Mouse (Mus musculus) forebrain, embryonic 14.5 days (tissue): Measurements from ENCODE around the gene Zfp839. TPM values are rescaled to one million over a fixed set of nuclear protein-coding genes. Genes with fewer than 3 reads are reported as not detected.
A peak's percentile ranks its signal among the peaks of the same experiment; 100 is the strongest.

Source experiments
- ATAC-seq: fragments of 200-750 bp; cut with Nextera tagmentation; 2 replicates; pipeline ENCODE4 v1.8.0; 2017; ENCODE audit warnings: mild to moderate bottlenecking, moderate library complexity
- DNase-seq: peaks from one replicate; pipeline ENCODE4 v3.0.0-alpha.2; 2015; ENCODE audit warnings: low spot score
- H3K27ac ChIP-seq: fragments of 300-500 bp; sonication (generic); 2 replicates; pipeline ENCODE4 v1.5.1; 2014; ENCODE audit warnings: low read depth, mild to moderate bottlenecking, control low read depth, low read length, moderate library complexity
- H3K27me3 ChIP-seq: fragments of 300-500 bp; sonication (generic); replicated peaks from 2 replicates; pipeline ENCODE4 v1.6.1; 2014; ENCODE audit warnings: low read length, control low read depth, mixed read lengths; ENCODE audit not compliant: control insufficient read depth, insufficient read depth
- H3K36me3 ChIP-seq: fragments of 300-500 bp; sonication (generic); 2 replicates; pipeline ENCODE4 v1.6.1; 2014; ENCODE audit warnings: low read length, control low read depth; ENCODE audit not compliant: control insufficient read depth, insufficient read depth
- H3K4me1 ChIP-seq: fragments of 300-500 bp; sonication (generic); 2 replicates; pipeline ENCODE4 v1.6.1; 2014; ENCODE audit warnings: antibody characterized with exemption, low read length, control low read depth; ENCODE audit not compliant: control insufficient read depth, insufficient read depth
- H3K4me2 ChIP-seq: fragments of 300-500 bp; sonication (generic); 2 replicates; pipeline ENCODE4 v1.6.1; 2014; ENCODE audit warnings: mild to moderate bottlenecking, control low read depth, low read length
- H3K4me3 ChIP-seq: fragments of 300-500 bp; sonication (generic); 2 replicates; pipeline ENCODE4 v1.5.1; 2014; ENCODE audit warnings: low read depth, low read length, control low read depth
- H3K9ac ChIP-seq: fragments of 300-500 bp; sonication (generic); 2 replicates; pipeline ENCODE4 v1.6.1; 2014; ENCODE audit warnings: mild to moderate bottlenecking, low read length, control low read depth, moderate library complexity
- H3K9me3 ChIP-seq: fragments of 300-500 bp; sonication (generic); replicated peaks from 2 replicates; pipeline ENCODE4 v1.6.1; 2016; ENCODE audit warnings: low read length, control low read depth, mixed read lengths; ENCODE audit not compliant: control insufficient read depth
- WGBS: fragments of 180-500 bp; shearing (Covaris S2); extraction: QIAGEN DNeasy Blood & Tissue Kit; methylation state at CpG from one replicate; pipeline ENCODE4 v1.1.7; 2014; 5-methylcytosine and 5-hydroxymethylcytosine counted together
- polyA plus RNA-seq: library from polyadenylated mRNA; unstranded; fragments of >200 nt; fragmentation: Nextera tagmentation; extraction: Ambion mirVana; gene quantifications from 2 replicates; pipeline ENCODE4 v1.2.1, GENCODE M21; 2014

Gene Zfp839
- polyA plus RNA-seq, 1 experiment from 2014 or later: 0.81 TPM

DNA sequence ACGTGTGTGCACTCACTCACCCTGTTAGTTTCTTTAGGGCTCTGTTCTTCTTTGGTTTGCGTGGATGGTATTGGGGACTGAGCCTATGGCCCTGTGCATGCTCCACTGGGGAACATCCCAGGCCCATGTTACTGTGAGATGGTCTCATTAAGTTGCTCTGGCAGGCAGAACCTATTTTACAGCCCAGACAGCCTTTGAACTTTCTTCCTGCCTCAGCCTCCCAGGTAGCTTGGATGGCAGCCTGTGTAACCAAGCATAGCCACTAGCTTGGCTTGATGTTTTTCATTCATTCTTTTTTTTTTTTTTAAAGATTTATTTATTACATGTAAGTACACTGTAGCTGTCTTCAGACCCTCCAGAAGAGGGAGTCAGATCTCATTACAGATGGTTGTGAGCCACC lies 35.2 kb downstream of the Zfp839 start:
- Histone ChIP-seq H3K4me3 (no peak overlapping the region), H3K9me3 (no peaks in the 10 kb centered on the region), H3K9ac (no peak overlapping the region), H3K4me2 (no peak overlapping the region), H3K27me3 (no peaks in the 10 kb centered on the region), H3K27ac (no peak overlapping the region), H3K4me1 (peaks cover 15% of the 10 kb centered on the region), H3K36me3 (peaks cover 24% of the 10 kb centered on the region)
- ATAC-seq: no peak
- no peak for DNase-seq
- 92% methylated on average over 2 of the region's 2 CpGs for WGBS

DNA sequence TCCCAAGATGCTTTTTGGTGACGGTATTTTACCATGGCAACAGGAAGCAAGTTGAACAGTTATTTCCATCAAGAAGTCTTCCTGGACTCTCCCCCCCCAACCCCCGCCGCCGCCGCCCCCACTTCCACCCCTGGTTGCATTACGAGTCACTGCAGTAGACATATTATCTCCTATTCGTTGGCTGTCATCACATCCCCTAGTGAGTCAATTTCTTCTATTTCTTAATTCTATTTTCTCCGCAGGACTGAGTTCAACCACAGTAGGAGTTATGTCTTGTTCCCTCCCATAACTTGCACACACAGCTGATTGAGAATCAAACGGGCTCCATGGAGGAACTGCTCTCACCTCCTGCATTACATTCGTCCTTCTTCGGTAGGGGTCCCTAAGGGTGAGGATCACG lies 38.1 kb downstream of the Zfp839 start:
- DNase-seq (no peak), ATAC-seq (no peak)
- Histone ChIP-seq H3K9ac (peak overlapping the region; percentile 88), H3K4me2 (peak overlapping the region; percentile 91), H3K9me3 (no peaks in the 10 kb centered on the region), H3K4me1 (peaks cover 16% of the 10 kb centered on the region), H3K4me3 (peak overlapping the region; percentile 70), H3K36me3 (peaks cover 6% of the 10 kb centered on the region; the same call in 1 of the 2 replicates), H3K27me3 (no peaks in the 10 kb centered on the region), H3K27ac (no peak overlapping the region)
- WGBS: 46% methylated on average over 12 of the region's 12 CpGs

DNA sequence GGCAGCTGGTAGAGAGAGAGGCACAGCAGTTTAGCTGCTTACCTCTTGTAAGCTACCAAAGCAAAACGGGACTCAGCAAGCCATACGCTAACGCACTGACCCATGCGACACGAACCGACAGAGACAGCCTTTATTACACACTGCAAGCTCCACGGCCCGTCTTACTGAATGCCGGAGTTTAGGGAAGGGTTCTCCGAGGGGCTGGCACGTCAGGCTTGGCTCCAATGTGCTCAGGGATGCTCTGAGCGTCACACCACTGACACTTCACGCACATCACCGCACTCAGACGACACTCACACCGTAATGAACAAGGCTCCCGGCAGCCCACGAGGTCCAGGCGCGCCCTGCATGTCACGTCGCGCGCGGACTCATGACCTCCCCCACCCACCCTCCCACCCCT lies 38.6 kb downstream of the Zfp839 start:
- Histone ChIP-seq H3K9ac (peak overlapping the region; percentile 88), H3K4me2 (peak overlapping the region; percentile 91), H3K36me3 (peaks cover 3% of the 10 kb centered on the region; the same call in 1 of the 2 replicates), H3K27me3 (no peaks in the 10 kb centered on the region), H3K27ac (no peak overlapping the region), H3K4me3 (peak overlapping the region; percentile 70), H3K4me1 (peaks cover 16% of the 10 kb centered on the region), H3K9me3 (no peaks in the 10 kb centered on the region)
- 1% methylated on average over 25 of the region's 25 CpGs for WGBS
- ATAC-seq (no peak; the same call in none of the 2 replicates), DNase-seq (no peak)

DNA sequence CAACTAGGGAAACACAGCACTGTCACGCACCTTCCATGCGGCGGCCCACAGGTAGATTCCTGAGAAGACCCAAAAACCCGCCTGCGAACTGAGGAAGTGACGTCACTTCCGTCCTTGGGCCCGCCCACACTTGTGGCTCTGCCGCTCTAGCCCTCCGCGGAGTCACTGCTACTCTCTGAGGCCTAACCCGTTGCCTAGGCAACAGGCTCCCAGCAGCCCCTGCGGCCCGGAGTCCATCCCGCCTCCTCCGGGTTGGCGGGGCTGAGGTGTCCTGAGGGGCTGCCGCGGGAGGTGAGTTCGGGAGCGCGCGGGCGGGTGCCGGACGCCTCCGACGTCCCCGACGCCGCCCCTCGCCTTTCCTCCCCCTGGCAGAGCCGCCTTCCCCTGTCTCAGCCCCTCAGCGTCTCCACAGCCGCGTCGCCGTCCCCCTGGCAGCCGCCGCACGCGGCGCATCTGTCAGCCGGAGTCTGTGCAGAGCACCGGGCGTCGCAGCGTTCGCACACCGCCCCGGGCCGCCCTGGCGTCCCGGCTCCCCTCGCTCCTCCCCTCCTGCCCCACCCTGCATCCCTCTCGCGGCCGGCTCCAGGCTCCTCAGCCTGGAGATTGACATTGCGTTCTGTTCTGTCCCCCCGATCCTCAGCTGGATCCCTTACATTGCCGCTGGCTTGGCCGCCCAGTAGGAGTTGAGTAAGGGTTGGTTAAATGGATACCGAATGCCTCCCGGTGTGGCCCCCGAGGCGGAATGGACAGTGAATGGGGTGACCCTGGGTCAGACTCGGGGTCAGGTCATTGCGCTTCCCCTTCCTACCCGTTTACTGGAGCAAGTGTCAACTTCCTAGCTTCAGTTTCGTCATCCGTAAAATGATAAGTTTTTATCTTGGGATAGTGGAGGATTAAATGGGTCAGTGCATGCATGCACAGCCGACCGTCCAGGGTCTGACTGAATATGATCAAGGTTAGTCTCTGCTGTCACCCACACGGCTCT lies 39.3 kb downstream of the Zfp839 start, which contains the start of the genes Cinp and Tecpr2:
TSS of gene Cinp (minus strand) at position 110 of the 985 bp plus-strand sequence.
TSS of gene Tecpr2 (plus strand) at position 229 of the 985 bp plus-strand sequence.
- H3K9me3 ChIP-seq: no peaks in the 10 kb centered on the region
- no peaks in the 10 kb centered on the region for H3K27me3 ChIP-seq
- H3K4me2 ChIP-seq: peak within 1 kb of the TSS; percentile 94
- under 1% methylated on average over 65 of the region's 74 CpGs for WGBS
- H3K4me1 ChIP-seq: peaks cover 16% of the 10 kb centered on the region
- DNase-seq (peak; percentile 100), ATAC-seq (peak; percentile 100)
- H3K27ac ChIP-seq: peak within 1 kb of the TSS; percentile 89
- H3K36me3 ChIP-seq: no peaks in the 10 kb centered on the region
- H3K9ac ChIP-seq: peak within 1 kb of the TSS; percentile 88
- H3K4me3 ChIP-seq: peak within 1 kb of the TSS; percentile 70

DNA sequence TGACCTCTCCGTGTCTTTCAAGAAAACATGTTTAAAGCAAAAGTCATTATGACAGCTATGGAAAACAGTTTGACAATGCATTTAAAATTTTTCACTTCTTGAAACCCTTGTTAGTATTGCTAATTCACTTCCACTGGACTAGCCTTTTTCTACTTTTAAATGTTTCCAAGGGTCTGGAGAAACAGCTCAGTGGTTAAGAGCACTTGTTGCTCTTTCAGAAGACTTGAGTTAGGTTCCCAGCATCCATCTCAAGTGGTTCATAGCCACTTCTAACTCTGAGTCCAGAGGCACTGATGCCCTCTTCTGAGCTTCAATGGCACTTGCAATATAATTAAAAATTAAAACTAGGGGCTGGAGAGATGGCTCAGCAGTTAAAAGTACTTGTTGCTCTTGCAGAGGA lies 41.8 kb downstream of the Zfp839 start:
- H3K4me1 ChIP-seq: peaks cover 16% of the 10 kb centered on the region
- 89% methylated on average over 1 of the region's 1 CpGs for WGBS

DNA sequence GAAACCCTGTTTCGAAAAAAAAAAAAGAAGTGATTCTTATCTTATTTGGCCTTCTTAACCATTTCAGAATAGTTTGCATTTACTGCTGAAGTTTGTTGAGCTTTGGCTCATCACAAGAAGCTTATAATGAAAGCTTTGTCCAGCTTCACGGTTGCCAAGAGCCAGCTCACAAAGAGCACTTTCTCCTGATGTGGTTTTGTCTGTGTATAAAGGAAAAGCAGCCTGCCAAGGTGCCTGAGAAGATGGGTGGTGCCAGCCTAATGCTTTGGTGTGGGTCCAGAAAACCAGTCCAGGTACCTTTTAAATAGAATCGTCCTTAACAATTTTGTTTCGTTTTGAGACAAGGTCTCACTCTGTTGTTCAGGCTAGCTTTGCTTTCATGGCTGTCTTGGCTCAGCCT lies 52.1 kb downstream of the Zfp839 start:
- ATAC-seq (no peak), DNase-seq (peak; percentile 1)
- Histone ChIP-seq H3K27me3 (no peaks in the 10 kb centered on the region), H3K4me3 (no peak overlapping the region), H3K9me3 (no peaks in the 10 kb centered on the region), H3K4me1 (no peaks in the 10 kb centered on the region), H3K9ac (no peak overlapping the region), H3K36me3 (peaks cover 7% of the 10 kb centered on the region; the same call in 1 of the 2 replicates), H3K4me2 (no peak overlapping the region), H3K27ac (no peak overlapping the region)
- 73% methylated on average over 4 of the region's 4 CpGs for WGBS

More for the DNA sequence above, 41.8 kb downstream of the Zfp839 start:
- DNase-seq: no peak
- Histone ChIP-seq H3K27me3 (no peaks in the 10 kb centered on the region), H3K4me3 (no peak overlapping the region), H3K27ac (no peak overlapping the region), H3K4me2 (no peak overlapping the region), H3K9ac (no peak overlapping the region), H3K9me3 (no peaks in the 10 kb centered on the region), H3K36me3 (0 out of 2 replicates have a peak, but pooled peaks cover 6% of the 10 kb centered on the region)
- ATAC-seq: no peak

DNA sequence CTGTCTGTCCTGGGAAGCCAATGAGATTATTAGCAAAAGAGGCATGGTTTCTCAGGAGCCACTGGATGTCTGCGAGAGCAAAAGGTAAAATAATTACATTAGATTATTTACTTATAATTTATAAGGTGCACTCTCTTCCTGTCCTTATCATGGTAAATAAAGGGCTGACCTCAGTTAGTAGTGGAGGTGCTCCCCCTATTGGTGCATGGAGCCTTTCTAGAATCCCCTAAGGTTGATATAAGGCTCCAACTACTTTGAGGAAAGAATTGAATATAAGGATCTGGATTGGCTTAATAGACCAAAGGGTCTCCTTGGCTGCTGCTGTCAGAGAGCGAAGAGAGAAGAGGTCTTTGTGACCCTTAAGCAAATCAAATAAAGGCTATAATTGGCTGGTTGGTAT lies 53.5 kb downstream of the Zfp839 start:
- Histone ChIP-seq H3K9me3 (no peaks in the 10 kb centered on the region), H3K4me1 (no peaks in the 10 kb centered on the region), H3K27me3 (no peaks in the 10 kb centered on the region), H3K36me3 (peaks cover 7% of the 10 kb centered on the region; the same call in 1 of the 2 replicates), H3K27ac (no peak overlapping the region), H3K9ac (no peak overlapping the region), H3K4me3 (no peak overlapping the region), H3K4me2 (no peak overlapping the region)
- ATAC-seq: no peak
- no peak for DNase-seq
- 92% methylated on average over 2 of the region's 2 CpGs for WGBS

DNA sequence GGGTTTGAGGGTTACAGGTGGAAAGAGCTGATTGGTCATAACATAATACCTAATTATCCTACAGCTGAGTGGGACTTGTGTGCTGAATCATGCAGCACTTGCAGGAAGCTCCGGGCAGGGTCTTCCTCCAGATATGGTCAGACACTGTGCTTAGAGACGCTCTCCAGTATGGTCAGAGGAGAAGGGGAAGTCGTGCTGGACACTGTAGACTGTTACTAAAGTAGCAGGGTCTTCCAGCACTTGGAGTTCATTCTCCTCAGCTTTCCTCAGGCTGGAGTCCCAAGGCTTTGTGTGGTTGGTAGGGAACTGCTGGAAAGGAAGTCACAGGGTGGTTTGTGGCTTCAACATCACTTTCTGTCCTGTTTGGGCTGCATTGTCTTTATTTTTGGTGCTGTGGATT lies 57.8 kb downstream of the Zfp839 start:
- ATAC-seq: no peak
- H3K4me1 ChIP-seq: no peaks in the 10 kb centered on the region
- WGBS: 89% methylated on average over 3 of the region's 3 CpGs
- no peaks in the 10 kb centered on the region for H3K9me3 ChIP-seq
- H3K36me3 ChIP-seq: no peaks in the 10 kb centered on the region
- H3K27me3 ChIP-seq: no peaks in the 10 kb centered on the region
- no peak overlapping the region for H3K4me2 ChIP-seq
- no peak for DNase-seq
- no peak overlapping the region for H3K27ac ChIP-seq
- H3K4me3 ChIP-seq: no peak overlapping the region
- H3K9ac ChIP-seq: no peak overlapping the region

DNA sequence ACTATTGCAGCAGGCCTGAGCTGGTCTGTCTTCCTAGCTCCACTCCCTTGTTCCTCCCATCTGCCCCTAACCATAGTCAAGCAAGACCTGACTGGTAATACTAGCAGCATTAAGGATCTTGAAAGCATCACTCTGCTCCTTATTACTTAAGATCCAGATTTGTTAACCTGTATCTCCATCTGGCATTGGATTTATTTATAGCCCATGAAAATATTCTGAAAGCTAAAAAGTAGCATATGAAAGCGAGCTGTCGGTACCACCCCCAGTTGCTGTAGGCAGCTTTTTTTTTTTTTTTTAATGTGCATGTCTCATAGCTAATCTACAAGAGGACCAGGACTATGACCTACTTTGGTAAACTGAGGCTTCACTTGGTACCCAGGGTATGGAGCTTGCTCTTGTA lies 59.9 kb downstream of the Zfp839 start:
- 0 out of 2 replicates have a peak, but pooled peaks cover 3% of the 10 kb centered on the region for H3K36me3 ChIP-seq
- no peak overlapping the region for H3K4me3 ChIP-seq
- no peak overlapping the region for H3K27ac ChIP-seq
- ATAC-seq (no peak), DNase-seq (no peak)
- 93% methylated on average over 2 of the region's 2 CpGs for WGBS
- H3K4me1 ChIP-seq: no peaks in the 10 kb centered on the region
- H3K9ac ChIP-seq: no peak overlapping the region
- H3K27me3 ChIP-seq: no peaks in the 10 kb centered on the region
- H3K9me3 ChIP-seq: no peaks in the 10 kb centered on the region
- no peak overlapping the region for H3K4me2 ChIP-seq
